Mouse (Mus musculus) Patski (cell line): ENCODE measurements around the gene Comt. TPM values are rescaled to one million over a fixed set of nuclear protein-coding genes. Genes with fewer than 3 reads are reported as not detected.
A peak's percentile ranks its signal among the peaks of the same experiment; 100 is the strongest.

Experiments used
- ATAC-seq: fragments of 100-300 bp; one replicate; pipeline ENCODE4 v1.8.0; 2021
- CTCF ChIA-PET: fragments of 350-600 bp; sonication (Branson Sonifier 250); formaldehyde crosslinking; loops from one replicate; lab custom pipeline; 2022; ENCODE audit warnings: inconsistent platforms; lab: Charles Lee
- POLR2A ChIA-PET: fragments of 350-600 bp; sonication (Branson Sonifier 250); formaldehyde crosslinking; loops from one replicate; lab custom pipeline; 2022; ENCODE audit warnings: antibody characterized with exemption, inconsistent platforms; lab: Charles Lee
- DNase-seq: peaks from one replicate; pipeline ENCODE4 v3.0.0-alpha.2; 2011; ENCODE audit warnings: low read depth, low spot score
- H3K27me3 ChIP-seq: fragments of 371-371 bp; one replicate; pipeline ENCODE4 v1.5.1; 2021
- CTCF ChIP-seq: fragments of 100-300 bp; IDR thresholded peaks from one replicate; pipeline ENCODE4 v1.5.1; 2021
- in situ Hi-C: fragments of 300-500 bp; cut with MboI; formaldehyde crosslinking; loops from 3 replicates; pipeline ENCODE4 v1.11.1; 2018; ENCODE audit warnings: low pct_unique_long_range_greater_than_20kb, mixed read lengths
- polyA plus RNA-seq: library from polyadenylated mRNA; unstranded; gene quantifications from one replicate; pipeline ENCODE4 v1.2.3, GENCODE M21; 2021

The Comt gene
- polyA plus RNA-seq, 1 experiment from 2014 or later: 229 TPM

GRCm38 (mm10) chr16:18425475-18426214 lies 1.0 kb downstream of the Comt start:
- no peaks in the 10 kb centered on the region for H3K27me3 ChIP-seq
- TF ChIP-seq CTCF: no peak
- no peak for ATAC-seq
- ChIA-PET POLR2A (interaction anchor here (0.6 to 2.0 kb wide), 4 partner anchors 14 to 78 kb away, joined by 3 to 6 read pairs (median 4); partner anchors contain the start of genes Arvcf and Tango2), CTCF (interaction anchor here (1.1 to 1.7 kb wide), 3 partner anchors 11 to 73 kb away, joined by 3 to 5 read pairs (median 4); no protein-coding TSS in a partner anchor)
- in situ Hi-C loops: no loop called here
- DNase-seq: no peak

DNA sequence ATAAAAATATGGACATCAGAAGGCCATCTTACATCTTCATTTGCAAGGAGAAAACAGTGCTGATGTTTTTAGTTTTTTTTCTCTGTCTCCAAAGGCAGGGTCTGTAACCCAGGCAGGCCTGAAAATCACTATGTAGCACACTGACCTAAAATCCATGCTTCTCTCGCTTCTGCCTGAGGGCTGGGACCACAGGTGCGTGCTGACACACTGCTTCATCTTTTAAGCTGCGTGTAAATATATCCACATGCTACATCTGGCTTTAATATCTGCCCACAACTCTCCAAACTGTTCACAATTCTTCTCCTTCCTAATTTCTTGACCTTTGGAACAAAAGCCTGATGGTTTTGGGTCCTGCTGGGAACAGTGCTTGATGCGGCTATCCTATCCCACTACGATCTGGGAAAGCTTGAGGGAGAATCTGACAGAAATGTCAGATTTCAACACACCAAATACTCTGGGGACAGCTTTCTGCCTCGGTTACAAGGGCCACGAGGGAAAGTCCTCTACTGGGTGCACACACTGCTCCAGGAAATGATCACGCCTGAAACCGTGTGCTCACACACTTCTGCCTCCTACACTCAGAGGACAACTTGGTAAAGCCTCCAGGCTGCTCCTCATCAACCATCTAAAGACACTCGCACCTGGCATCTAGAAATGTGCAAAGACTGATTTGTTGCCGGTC lies 2.1 kb downstream of the Comt start:
- TF ChIP-seq CTCF: no peak
- DNase-seq (no peak), ATAC-seq (no peak)
- H3K27me3 ChIP-seq: no peaks in the 10 kb centered on the region
- ChIA-PET POLR2A (interaction anchor here (0.6 to 2.4 kb wide), 7 partner anchors 9 to 77 kb away, joined by 3 to 10 read pairs (median 3); partner anchors contain the start of genes Arvcf and Tango2), CTCF (interaction anchor here (1.0 to 1.7 kb wide), 4 partner anchors 10 to 123 kb away, joined by 3 to 4 read pairs (median 3); no protein-coding TSS in a partner anchor)
- in situ Hi-C loops: no loop called here

DNA sequence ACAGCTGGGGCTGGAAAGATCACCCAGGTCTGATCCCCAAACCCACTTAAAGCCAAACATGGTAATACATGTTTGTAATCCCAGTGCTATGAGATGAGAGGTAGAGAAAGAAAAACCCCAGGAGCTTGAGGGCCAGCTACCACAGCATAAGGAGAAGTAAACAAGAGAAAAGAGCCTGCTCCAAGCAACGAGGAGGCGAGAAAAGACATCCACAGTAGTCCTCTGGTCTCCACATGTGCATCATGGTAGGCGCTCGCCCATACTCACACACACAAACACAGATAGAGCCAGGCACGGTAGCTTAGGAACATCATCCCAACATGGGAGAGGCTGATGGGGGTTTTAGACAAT lies 2.8 kb downstream of the Comt start:
- no peak for ATAC-seq
- no peak for DNase-seq
- in situ Hi-C loops: no loop called here
- ChIA-PET POLR2A (interaction anchor here (0.8 to 2.4 kb wide), 4 partner anchors 11 to 76 kb away, joined by 3 to 10 read pairs (median 4); partner anchors contain the start of genes Arvcf and Tango2), CTCF (interaction anchor here (1.0 to 1.3 kb wide), 3 partner anchors 17 to 124 kb away, joined by 3 read pairs; no protein-coding TSS in a partner anchor)
- TF ChIP-seq CTCF: no peak
- H3K27me3 ChIP-seq: no peaks in the 10 kb centered on the region

- no peaks in the 10 kb centered on the region for H3K27me3 ChIP-seq
- TF ChIP-seq CTCF: no peak
- peak; percentile 60 for ATAC-seq
- DNase-seq: no peak
- CTCF ChIA-PET: interaction anchor here (1.0 to 1.3 kb wide), 4 partner anchors 17 to 124 kb away, joined by 3 read pairs; no protein-coding TSS in a partner anchor
- in situ Hi-C loops: no loop called here
- POLR2A ChIA-PET: interaction anchor here (1.0 to 2.4 kb wide), 2 partner anchors 10 to 18 kb away, joined by 3 to 10 read pairs; no protein-coding TSS in a partner anchor
Measured at GRCm38 (mm10) chr16:18423203-18423914, 3.3 kb downstream of the Comt start.

DNA sequence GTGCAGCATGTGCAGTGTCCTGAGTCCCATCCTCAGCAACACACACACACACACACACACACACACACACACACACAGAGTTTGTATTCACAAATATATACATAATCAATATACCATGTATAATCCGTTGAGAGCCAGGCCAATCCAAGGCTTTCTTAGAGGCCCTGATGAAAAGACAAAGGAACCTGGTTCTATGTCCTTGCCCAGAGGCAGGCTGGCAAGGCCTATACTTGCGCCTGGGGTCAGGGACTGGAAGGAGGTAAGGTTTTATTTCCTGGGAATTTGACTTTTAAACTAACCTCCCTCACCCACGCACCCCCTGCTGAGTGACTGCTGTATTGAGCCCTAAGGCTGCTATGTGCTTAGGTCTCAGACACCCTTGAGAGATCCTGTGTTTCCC lies 6.1 kb downstream of the Comt start:
- in situ Hi-C loops: no loop called here
- ATAC-seq: no peak
- ChIA-PET POLR2A (no interaction called here), CTCF (interaction anchor here (1.0 kb wide), 1 partner anchor 18 kb away, joined by 3 read pairs; no protein-coding TSS in a partner anchor)
- TF ChIP-seq CTCF: no peak
- no peak for DNase-seq
- H3K27me3 ChIP-seq: no peaks in the 10 kb centered on the region

GRCm38 (mm10) chr16:18419603-18420026 lies 7.0 kb downstream of the Comt start:
- ChIA-PET POLR2A (interaction anchor here (0.7 to 0.9 kb wide), 2 partner anchors 25 to 113 kb away, joined by 3 to 12 read pairs; no protein-coding TSS in a partner anchor), CTCF (no interaction called here)

GRCm38 (mm10) chr16:18418756-18419602 lies 7.7 kb downstream of the Comt start:
- in situ Hi-C loops: no loop called here
- no peaks in the 10 kb centered on the region for H3K27me3 ChIP-seq
- ChIA-PET CTCF (interaction anchor here (0.9 kb wide), 1 partner anchor 13 kb away, joined by 3 read pairs; no protein-coding TSS in a partner anchor), POLR2A (interaction anchor here (0.9 to 1.6 kb wide), 2 partner anchors 11 to 25 kb away, joined by 3 to 4 read pairs; no protein-coding TSS in a partner anchor)
- ATAC-seq (no peak), DNase-seq (no peak)
- no peak for TF ChIP-seq CTCF

More at GRCm38 (mm10) chr16:18419603-18420026, 7.0 kb downstream of the Comt start:
- no peak for DNase-seq
- TF ChIP-seq CTCF: no peak
- no peak for ATAC-seq
- in situ Hi-C loops: no loop called here
- H3K27me3 ChIP-seq: no peaks in the 10 kb centered on the region

- ChIA-PET CTCF (interaction anchor here (0.7 to 2.0 kb wide), 2 partner anchors 64 to 71 kb away, joined by 3 to 7 read pairs; no protein-coding TSS in a partner anchor), POLR2A (interaction anchor here (1.6 kb wide), 1 partner anchor 10 kb away, joined by 4 read pairs; no protein-coding TSS in a partner anchor)
- DNase-seq (no peak), ATAC-seq (no peak)
- in situ Hi-C loops: no loop called here
- no peaks in the 10 kb centered on the region for H3K27me3 ChIP-seq
- no peak for TF ChIP-seq CTCF
Measured at GRCm38 (mm10) chr16:18417491-18417890, 9.2 kb downstream of the Comt start.

- no peak for TF ChIP-seq CTCF
- DNase-seq (no peak), ATAC-seq (no peak)
- in situ Hi-C loops: no loop called here
- POLR2A ChIA-PET: no interaction called here
- no peaks in the 10 kb centered on the region for H3K27me3 ChIP-seq
- CTCF ChIA-PET: interaction anchor here (1.3 to 2.0 kb wide), 2 partner anchors 69 to 71 kb away, joined by 4 to 7 read pairs; partner anchors contain the start of genes Arvcf and Tango2
Measured at GRCm38 (mm10) chr16:18416837-18417236, 9.8 kb downstream of the Comt start.
